Mouse (Mus musculus) subcutaneous adipose tissue, adult 2 months (tissue): ENCODE data around the gene Taf1c. TPM values are rescaled to one million over a fixed set of nuclear protein-coding genes. Genes with fewer than 3 reads are reported as not detected.

ENCODE experiments used
- polyA plus RNA-seq: library from polyadenylated mRNA; depleted of rRNA; stranded (reverse); fragments of >200 nt; gene quantifications from 2 replicates; pipeline ENCODE4 v1.2.3, GENCODE M21; 2012; ENCODE audit warnings: low replicate concordance; rRNA removed

Taf1c gene
- 12.3 and 27.2 TPM in 2 replicates for polyA plus RNA-seq

DNA sequence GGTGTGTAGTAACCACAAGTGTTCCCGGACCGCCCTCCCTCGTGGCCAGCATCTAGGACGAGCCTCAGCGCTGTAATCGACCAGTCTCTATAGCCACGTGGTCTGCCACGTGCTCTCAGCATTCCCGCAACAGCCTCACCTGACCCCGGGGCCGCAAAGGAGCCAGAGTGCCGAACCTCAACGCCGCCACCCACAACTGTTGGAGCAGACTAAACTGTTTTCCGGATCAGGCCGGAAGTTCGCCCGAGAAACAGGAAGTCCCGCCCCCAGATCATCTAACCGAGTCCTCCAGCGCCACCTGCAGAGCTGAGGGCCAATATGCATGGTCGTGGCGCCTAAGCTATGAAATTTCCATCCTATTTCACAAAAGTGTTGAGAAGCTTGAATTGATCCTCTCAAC lies at the start of gene Taf1c:
TSS of gene Taf1c (minus strand) at position 227 of the 400 bp plus-strand sequence.

DNA sequence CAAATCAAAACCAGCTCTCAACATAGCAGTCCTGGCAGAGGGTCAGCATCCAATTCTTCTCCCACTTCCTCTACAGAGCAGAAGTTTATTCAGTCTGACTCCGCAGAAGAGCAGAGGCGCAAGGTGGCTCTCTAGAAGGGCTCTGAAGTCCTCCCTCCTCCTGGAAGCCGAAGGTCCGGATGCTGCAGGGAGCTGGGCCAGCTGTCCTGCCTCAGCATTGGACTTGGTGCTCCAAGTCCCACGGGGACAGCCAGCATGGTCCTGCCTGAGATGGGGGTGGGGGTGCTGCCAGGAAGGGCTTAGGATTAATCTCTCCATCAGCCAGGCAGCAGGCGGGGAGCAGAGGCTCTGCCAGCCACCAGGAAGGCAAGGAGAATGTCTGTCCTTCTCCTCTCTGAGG lies 30.4 kb upstream of the Taf1c start, which contains the start of gene Kcng4:
TSS of gene Kcng4 (minus strand) at position 303 of the 400 bp plus-strand sequence.

DNA sequence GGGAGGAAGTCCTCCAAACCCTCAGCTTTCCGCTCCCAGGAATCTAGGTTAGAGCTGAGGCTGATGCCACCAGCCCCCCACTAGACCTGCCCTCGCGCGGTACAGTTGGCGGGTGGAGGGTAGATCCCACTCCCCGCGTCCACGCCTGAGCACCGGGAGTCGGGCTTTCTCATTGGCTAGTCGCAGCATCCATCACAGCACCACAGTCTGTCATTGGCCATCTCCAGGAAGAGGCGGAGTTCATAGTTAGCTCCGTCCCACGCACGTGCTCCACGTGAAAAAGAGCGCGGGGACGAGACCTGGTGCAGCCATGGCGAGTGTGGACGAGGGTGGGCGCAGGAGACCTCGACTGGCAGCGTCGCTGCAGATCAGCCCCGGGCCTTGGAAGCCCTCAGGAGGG lies 7.4 kb upstream of the Taf1c start, which contains the start of gene Adad2:
TSS of gene Adad2 (plus strand) at position 277 of the 400 bp plus-strand sequence.

DNA sequence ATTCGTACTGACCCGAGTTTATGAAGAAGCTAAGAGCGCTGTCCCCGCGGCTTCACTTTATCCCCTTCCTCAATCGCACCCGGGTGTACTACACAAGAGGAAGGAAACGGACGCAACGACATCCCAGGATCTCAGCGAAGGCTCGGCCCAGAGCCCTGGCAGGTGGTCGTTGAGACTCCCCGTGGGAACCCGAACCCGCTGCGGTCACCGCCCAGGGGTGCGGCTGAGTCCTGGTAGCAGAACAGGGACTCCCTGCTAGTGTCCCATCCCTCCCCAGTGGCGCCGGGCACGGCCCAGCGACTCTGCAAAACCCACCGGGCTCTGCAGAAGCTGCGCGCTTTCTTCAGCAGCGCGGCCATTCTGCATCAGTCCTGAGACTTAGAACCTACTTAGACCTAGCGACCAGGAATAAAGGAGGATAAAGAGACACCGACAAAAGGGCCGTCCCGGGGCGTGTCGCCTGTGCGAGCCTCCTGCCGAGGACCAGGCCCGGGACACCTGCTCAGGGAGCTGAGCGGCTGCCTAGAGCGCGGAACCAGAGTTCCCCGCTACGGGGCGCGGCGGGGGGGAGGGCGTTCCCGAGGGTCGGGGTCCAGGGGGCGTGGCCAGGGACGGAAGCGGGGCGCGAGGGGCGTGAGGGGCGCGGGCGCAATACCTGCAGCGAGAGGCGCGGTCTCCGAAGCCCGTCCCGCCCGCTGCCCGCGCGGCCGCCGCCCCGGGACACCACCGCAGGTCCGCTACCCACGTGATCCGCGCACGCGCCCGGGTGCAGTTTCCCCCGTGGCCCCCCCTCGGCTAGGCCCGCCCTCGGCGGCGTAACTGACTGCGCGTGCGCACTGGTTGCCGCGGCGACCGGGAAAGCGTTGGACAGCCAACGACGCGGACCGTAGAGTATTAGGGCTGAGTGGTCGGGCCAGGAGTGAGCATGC lies 30.3 kb downstream of the Taf1c start, which contains the start of the genes Hsdl1 and Dnaaf1:
TSS of gene Hsdl1 (minus strand) at position 747 of the 929 bp plus-strand sequence.
TSS of gene Dnaaf1 (plus strand) at position 799 of the 929 bp plus-strand sequence.

DNA sequence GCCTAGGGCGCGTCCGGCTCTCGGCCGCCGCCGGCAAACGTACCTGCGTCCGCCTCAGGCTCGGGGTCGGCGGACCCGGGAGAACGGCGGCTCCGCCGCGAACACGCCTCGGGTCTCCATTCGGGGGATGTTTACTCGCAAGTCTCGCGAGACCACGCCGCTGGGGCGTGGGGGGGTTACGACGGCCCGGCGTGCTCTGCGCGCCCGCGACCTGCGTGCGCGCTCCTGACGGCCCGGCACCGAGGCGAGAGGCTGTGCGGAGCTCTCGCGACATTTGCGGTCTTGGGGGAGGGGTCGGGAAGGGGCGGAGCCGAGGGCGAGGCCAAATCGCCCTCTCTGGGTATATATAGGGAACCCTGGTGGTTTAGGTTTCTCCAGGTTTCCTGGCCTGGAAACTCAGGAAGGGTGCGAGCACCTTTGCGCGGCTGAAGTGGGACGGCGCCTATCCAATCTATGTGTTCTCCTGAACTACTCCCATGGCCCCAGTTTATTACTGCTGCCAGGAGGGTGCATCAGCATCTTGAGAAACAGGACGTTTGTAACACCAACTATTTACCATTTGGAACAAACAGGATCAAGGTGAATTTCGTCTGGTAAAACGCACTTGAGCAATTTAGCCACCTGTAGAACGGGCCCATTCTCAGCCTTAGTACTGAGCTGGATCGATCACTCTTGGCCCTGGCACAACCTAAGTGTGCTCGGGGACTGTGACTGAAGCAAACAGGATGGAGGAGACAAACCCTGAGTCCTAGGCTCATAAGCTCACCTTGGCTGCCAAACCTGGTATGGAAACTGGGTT lies 46.2 kb downstream of the Taf1c start, which contains the start of gene Mbtps1:
TSS of gene Mbtps1 (minus strand) at position 133 of the 799 bp plus-strand sequence.

Other genes starting within 250 kb of the Taf1c start
- gene Mlycd, start 210.3 kb downstream of the Taf1c start, polyA plus RNA-seq, result 38.6 and 54.7 TPM in 2 replicates
- 15.0 and 24.3 TPM in 2 replicates for gene Osgin1, start 171.1 kb downstream of the Taf1c start, polyA plus RNA-seq
- 1.8 TPM in 1 of 2 replicates, not detected in the other for gene Necab2, start 158.5 kb downstream of the Taf1c start, polyA plus RNA-seq
- gene Slc38a8, start 103.5 kb downstream of the Taf1c start, polyA plus RNA-seq, result 0.04 and 0.22 TPM in 2 replicates
- 79.2 and 153 TPM in 2 replicates for gene Mbtps1, start 46.5 kb downstream of the Taf1c start, polyA plus RNA-seq
- 21.0 and 27.6 TPM in 2 replicates for gene Hsdl1, start 30.0 kb downstream of the Taf1c start, polyA plus RNA-seq
- gene Dnaaf1, start 30.0 kb downstream of the Taf1c start, polyA plus RNA-seq, result 0.08 TPM in 1 of 2 replicates, not detected in the other
- not detected in 2 replicates for gene Adad2, start 7.5 kb upstream of the Taf1c start, polyA plus RNA-seq
- gene Kcng4, start 30.5 kb upstream of the Taf1c start, polyA plus RNA-seq, result 0.79 and 6.6 TPM in 2 replicates
- 9.6 and 226 TPM in 2 replicates for gene Wfdc1, start 61.1 kb upstream of the Taf1c start, polyA plus RNA-seq
- 0.04 and 1.2 TPM in 2 replicates for gene Atp2c2, start 94.8 kb upstream of the Taf1c start, polyA plus RNA-seq
- gene Tldc1, start 173.2 kb upstream of the Taf1c start, polyA plus RNA-seq, result 6.0 and 15.2 TPM in 2 replicates
- gene Cotl1, start 235.3 kb upstream of the Taf1c start, polyA plus RNA-seq, result 93.9 and 199 TPM in 2 replicates